Mouse (Mus musculus) common myeloid progenitor, adult 5-6 weeks (primary cell): ENCODE measurements at regions not wholly inside any gene's neighbourhood (a gene's known extent, or its start where the extent isn't known, plus 50 kb on each side); places are given as distances from the start of the nearest gene placed in this dataset.

Experiments used
- ATAC-seq: replicated peaks from 2 replicates; pipeline ENCODE4 v1.8.0; 2016; ENCODE audit warnings: low read depth, mild to moderate bottlenecking, moderate TSS enrichment, inconsistent platforms; ENCODE audit not compliant: poor library complexity, severe bottlenecking

- ATAC-seq: no peak
These were observed 60.0 kb upstream of the Synm start for GRCm38 (mm10) chr7:67819551-67819950.

GRCm38 (mm10) chr7:67817556-67817955, 58.0 kb upstream of the Synm start:
- no peak for ATAC-seq

GRCm38 (mm10) chr7:67814861-67815260, 55.3 kb upstream of the Synm start:
- no peak for ATAC-seq
